Mouse (Mus musculus): ENCODE data around the gene Gba2. TPM values are rescaled to one million over a fixed set of nuclear protein-coding genes. Genes with fewer than 3 reads are reported as not detected.
A peak's percentile ranks its signal among the peaks of the same experiment; 100 is the strongest.

Gba2 gene
- polyA plus RNA-seq, 1 experiment from 2014 or later: 14.4 TPM

DNA sequence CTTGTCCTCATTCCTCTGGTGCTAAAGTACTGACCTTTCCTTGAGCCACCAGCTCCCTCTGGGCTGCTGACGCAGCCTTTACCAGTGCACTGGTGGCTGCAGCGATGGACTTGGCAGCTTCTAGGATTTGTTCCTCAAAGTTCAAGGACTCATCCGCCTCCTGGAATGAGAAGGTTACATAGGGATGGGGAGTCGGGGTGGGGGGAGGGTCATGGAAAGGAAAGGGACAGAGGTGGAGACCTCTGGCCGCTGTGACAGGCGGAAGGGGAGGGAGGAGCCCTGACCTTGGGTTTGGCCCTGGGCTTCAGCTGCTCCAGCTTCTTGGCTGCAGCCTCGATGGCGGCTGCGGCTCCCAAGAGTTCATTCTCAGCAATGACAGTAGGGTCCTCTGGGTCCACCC lies 45.4 kb downstream of the Gba2 start:
- Histone ChIP-seq H3K9me3 (ENCODE audit: low read length) (no peaks in the 10 kb centered on the region), H3K27ac (ENCODE audit: low read length) (no peak overlapping the region), H3K36me3 (ENCODE audit: insufficient read depth, low read length) (peaks cover 58% of the 10 kb centered on the region), H3K4me2 (replicated peaks; ENCODE audit: low read depth, low read length) (no peak overlapping the region), H3K9ac (replicated peaks; ENCODE audit: low read depth) (no peak overlapping the region), H3K4me1 (ENCODE audit: insufficient read depth, low read depth, low read length) (no peaks in the 10 kb centered on the region), H3K27me3 (replicated peaks; ENCODE audit: insufficient read depth, low read length) (no peaks in the 10 kb centered on the region), H3K4me3 (ENCODE audit: low read depth, low read length) (no peak overlapping the region)
- TF ChIP-seq EP300 (IDR thresholded peaks at IDR 0.05) (no peak), CTCF (IDR thresholded peaks at IDR 0.05) (no peak)
- DNase-seq (ENCODE audit: low spot score) (no peak), ATAC-seq (no peak)
- WGBS: 78% methylated on average over 9 of the region's 9 CpGs

DNA sequence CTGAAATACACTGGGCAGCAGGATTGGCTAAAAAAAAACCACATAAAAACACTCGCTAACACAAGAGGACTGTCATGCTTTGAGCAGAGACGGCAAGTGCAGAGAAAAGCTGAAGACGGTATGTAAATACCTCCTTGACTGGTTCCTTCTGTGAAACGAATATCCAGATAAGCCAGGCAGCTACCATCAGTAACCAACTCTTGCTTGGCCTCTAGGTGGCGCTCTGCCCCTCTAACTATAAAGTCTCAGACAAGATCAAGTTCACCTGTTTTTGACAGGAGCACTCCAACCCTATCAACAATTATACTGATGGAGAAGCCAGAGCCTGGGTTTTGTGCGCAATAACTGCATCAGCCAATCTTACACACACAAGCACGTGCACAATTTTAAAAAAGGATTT lies 48.1 kb downstream of the Gba2 start:
- 15% methylated on average over 7 of the region's 7 CpGs for WGBS
- TF ChIP-seq EP300 (IDR thresholded peaks at IDR 0.05) (no peak), CTCF (IDR thresholded peaks at IDR 0.05) (peak; percentile 86)
- no peak overlapping the region for H3K9ac ChIP-seq (replicated peaks; ENCODE audit: low read depth)
- H3K9me3 ChIP-seq (ENCODE audit: low read length): no peaks in the 10 kb centered on the region
- peak; percentile 92 for DNase-seq (ENCODE audit: low spot score)
- ATAC-seq: peak; percentile 70
- no peaks in the 10 kb centered on the region for H3K27me3 ChIP-seq (replicated peaks; ENCODE audit: insufficient read depth, low read length)
- no peak overlapping the region for H3K4me2 ChIP-seq (replicated peaks; ENCODE audit: low read depth, low read length)
- H3K4me3 ChIP-seq (ENCODE audit: low read depth, low read length): no peak overlapping the region
- H3K36me3 ChIP-seq (ENCODE audit: insufficient read depth, low read length): peaks cover 31% of the 10 kb centered on the region
- H3K4me1 ChIP-seq (ENCODE audit: insufficient read depth, low read depth, low read length): no peaks in the 10 kb centered on the region
- no peak overlapping the region for H3K27ac ChIP-seq (ENCODE audit: low read length)

DNA sequence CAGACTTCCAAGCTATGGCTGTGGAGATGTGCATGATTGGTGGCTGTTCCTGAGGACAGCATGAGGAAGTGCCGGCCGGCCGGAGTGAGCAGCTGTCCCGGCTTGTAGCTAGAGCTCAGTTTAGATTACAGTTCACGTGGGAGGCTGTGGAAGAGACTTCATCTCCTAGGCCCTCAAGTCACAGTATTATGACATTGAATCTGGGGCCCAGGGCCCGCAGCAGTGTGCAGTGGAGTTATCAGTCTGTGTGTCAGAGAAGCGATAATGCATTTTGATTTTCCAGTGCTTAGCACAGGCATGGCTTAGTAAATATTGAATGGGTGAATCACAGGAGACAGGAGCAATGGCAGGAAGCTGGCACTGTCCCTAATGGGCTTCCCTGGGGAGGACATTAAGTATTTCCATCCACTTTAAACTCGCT lies 48.6 kb downstream of the Gba2 start:
- ATAC-seq: no peak
- H3K4me1 ChIP-seq (ENCODE audit: insufficient read depth, low read depth, low read length): no peaks in the 10 kb centered on the region
- H3K4me3 ChIP-seq (ENCODE audit: low read depth, low read length): no peak overlapping the region
- H3K9me3 ChIP-seq (ENCODE audit: low read length): no peaks in the 10 kb centered on the region
- WGBS: 56% methylated on average over 8 of the region's 8 CpGs
- H3K4me2 ChIP-seq (replicated peaks; ENCODE audit: low read depth, low read length): no peak overlapping the region
- H3K27ac ChIP-seq (ENCODE audit: low read length): no peak overlapping the region
- H3K36me3 ChIP-seq (ENCODE audit: insufficient read depth, low read length): peaks cover 27% of the 10 kb centered on the region
- no peak overlapping the region for H3K9ac ChIP-seq (replicated peaks; ENCODE audit: low read depth)
- no peak for TF ChIP-seq CTCF (IDR thresholded peaks at IDR 0.05)
- TF ChIP-seq EP300 (IDR thresholded peaks at IDR 0.05): no peak
- no peak for DNase-seq (ENCODE audit: low spot score)
- H3K27me3 ChIP-seq (replicated peaks; ENCODE audit: insufficient read depth, low read length): no peaks in the 10 kb centered on the region

DNA sequence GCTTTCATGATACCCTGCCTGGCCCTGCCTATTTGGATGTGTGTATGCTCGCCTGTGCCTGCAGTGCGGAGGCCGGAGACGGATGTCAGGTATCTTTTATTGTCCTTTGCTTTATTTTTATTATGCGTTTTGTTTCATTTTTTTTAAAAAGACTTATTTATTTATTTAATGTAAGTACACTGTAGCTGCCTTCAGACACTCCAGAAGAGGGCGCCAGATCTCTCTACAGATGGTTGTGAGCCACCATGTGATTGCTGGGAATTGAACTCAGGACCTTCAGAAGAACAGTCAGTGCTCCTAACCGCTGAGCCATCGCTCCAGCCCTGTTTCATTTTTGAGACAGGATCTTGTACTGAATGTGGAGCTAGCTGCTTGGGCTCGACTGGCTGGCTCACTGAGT lies 50.2 kb downstream of the Gba2 start:
- 82% methylated on average over 9 of the region's 9 CpGs for WGBS
- no peak for DNase-seq (ENCODE audit: low spot score)

DNA sequence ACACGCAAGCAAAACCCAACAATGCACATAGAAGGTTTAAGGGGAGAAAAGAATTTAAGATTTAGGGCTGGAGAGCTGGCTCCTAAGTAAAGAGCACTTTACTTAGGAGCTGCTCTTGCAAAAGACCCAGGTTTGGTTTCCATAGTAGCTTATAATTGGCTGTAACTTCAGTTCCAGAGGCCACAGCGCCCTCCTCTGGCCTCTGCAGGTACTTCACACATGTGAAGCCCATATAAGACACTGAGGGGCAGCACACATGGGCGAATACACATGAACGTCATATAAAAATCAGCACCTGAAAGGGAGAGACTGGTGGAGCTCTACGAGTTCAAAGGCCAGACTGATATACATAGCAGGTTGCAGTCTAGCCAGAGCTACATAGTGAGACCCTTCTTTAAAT lies 50.8 kb downstream of the Gba2 start:
- Histone ChIP-seq H3K9ac (replicated peaks; ENCODE audit: low read depth) (no peak overlapping the region), H3K36me3 (ENCODE audit: insufficient read depth, low read length) (peaks cover 12% of the 10 kb centered on the region), H3K4me1 (ENCODE audit: insufficient read depth, low read depth, low read length) (peaks cover 9% of the 10 kb centered on the region; the same call in 1 of the 2 replicates), H3K27me3 (replicated peaks; ENCODE audit: insufficient read depth, low read length) (0 out of 2 replicates have a peak, but pooled peaks cover 8% of the 10 kb centered on the region), H3K9me3 (ENCODE audit: low read length) (no peaks in the 10 kb centered on the region), H3K4me3 (ENCODE audit: low read depth, low read length) (no peak overlapping the region), H3K4me2 (replicated peaks; ENCODE audit: low read depth, low read length) (no peak overlapping the region), H3K27ac (ENCODE audit: low read length) (no peak overlapping the region)
- no peak for ATAC-seq
- no peak for DNase-seq (ENCODE audit: low spot score)
- WGBS: 66% methylated on average over 5 of the region's 5 CpGs
- TF ChIP-seq EP300 (IDR thresholded peaks at IDR 0.05) (no peak), CTCF (IDR thresholded peaks at IDR 0.05) (peak; percentile 60)

More for the DNA sequence above, 50.2 kb downstream of the Gba2 start:
- H3K4me1 ChIP-seq (ENCODE audit: insufficient read depth, low read depth, low read length): peaks cover 6% of the 10 kb centered on the region; the same call in 1 of the 2 replicates
- peak; percentile 49 for TF ChIP-seq CTCF (IDR thresholded peaks at IDR 0.05)
- no peak for TF ChIP-seq EP300 (IDR thresholded peaks at IDR 0.05)
- no peak overlapping the region for H3K27ac ChIP-seq (ENCODE audit: low read length)
- H3K4me3 ChIP-seq (ENCODE audit: low read depth, low read length): no peak overlapping the region
- no peaks in the 10 kb centered on the region for H3K9me3 ChIP-seq (ENCODE audit: low read length)
- 0 out of 2 replicates have a peak, but pooled peaks cover 5% of the 10 kb centered on the region for H3K27me3 ChIP-seq (replicated peaks; ENCODE audit: insufficient read depth, low read length)
- no peak overlapping the region for H3K4me2 ChIP-seq (replicated peaks; ENCODE audit: low read depth, low read length)
- peaks cover 18% of the 10 kb centered on the region for H3K36me3 ChIP-seq (ENCODE audit: insufficient read depth, low read length)
- H3K9ac ChIP-seq (replicated peaks; ENCODE audit: low read depth): no peak overlapping the region
- no peak for ATAC-seq

DNA sequence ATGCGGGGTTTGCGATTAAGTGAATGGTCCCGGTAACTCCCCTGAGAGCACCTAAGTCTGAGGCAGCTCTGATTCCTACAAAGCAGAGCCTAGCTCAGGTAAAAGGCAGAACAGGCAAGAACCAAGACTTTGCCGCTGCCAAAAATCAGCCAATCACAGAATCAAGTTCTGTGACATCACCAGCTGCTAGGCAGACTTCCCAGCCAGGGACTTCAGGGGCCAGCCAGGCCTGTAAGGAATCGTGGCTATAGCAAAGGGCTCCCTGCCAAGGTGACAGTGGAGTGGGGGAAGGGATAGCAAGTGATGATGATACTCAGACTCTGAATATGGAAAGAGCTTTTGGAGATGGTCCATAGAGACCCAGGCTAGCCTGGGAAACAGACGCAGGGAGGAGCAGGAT lies 58.7 kb downstream of the Gba2 start:
- H3K4me1 ChIP-seq (ENCODE audit: insufficient read depth, low read depth, low read length): peaks cover 14% of the 10 kb centered on the region
- no peaks in the 10 kb centered on the region for H3K36me3 ChIP-seq (ENCODE audit: insufficient read depth, low read length)
- no peaks in the 10 kb centered on the region for H3K9me3 ChIP-seq (ENCODE audit: low read length)
- H3K27ac ChIP-seq (ENCODE audit: low read length): no peak overlapping the region
- no peak overlapping the region; the same call in 1 of the 2 replicates for H3K4me2 ChIP-seq (replicated peaks; ENCODE audit: low read depth, low read length)
- H3K4me3 ChIP-seq (ENCODE audit: low read depth, low read length): no peak overlapping the region
- DNase-seq (ENCODE audit: low spot score) (peak; percentile 90), ATAC-seq (peak; percentile 54)
- H3K9ac ChIP-seq (replicated peaks; ENCODE audit: low read depth): no peak overlapping the region
- TF ChIP-seq EP300 (IDR thresholded peaks at IDR 0.05): no peak
- no peak for TF ChIP-seq CTCF (IDR thresholded peaks at IDR 0.05)
- H3K27me3 ChIP-seq (replicated peaks; ENCODE audit: insufficient read depth, low read length): 0 out of 2 replicates have a peak, but pooled peaks cover 12% of the 10 kb centered on the region
- 14% methylated on average over 6 of the region's 6 CpGs for WGBS

DNA sequence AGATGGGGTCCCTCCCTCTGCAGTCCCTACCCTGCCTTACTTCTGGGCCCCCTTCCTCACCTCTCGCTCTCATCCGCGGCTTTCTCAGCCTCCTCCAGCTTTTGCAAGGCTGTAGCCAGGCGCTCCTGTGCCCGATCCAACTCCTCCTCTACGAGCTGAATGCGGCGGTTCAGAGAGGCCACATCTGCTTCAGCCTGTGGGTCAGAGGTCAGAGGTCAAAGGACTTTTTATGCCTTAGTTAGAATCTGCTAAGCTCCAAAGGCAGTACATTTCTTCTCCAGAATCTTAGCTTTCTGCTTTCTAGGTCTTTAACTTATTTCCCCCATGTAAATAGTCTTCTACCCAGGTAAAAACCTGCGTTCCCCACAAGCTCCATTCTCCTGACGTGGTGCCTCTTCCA lies 59.1 kb downstream of the Gba2 start:
- Histone ChIP-seq H3K4me2 (replicated peaks; ENCODE audit: low read depth, low read length) (no peak overlapping the region; the same call in 1 of the 2 replicates), H3K9me3 (ENCODE audit: low read length) (no peaks in the 10 kb centered on the region), H3K36me3 (ENCODE audit: insufficient read depth, low read length) (no peaks in the 10 kb centered on the region), H3K9ac (replicated peaks; ENCODE audit: low read depth) (no peak overlapping the region), H3K4me3 (ENCODE audit: low read depth, low read length) (no peak overlapping the region), H3K27ac (ENCODE audit: low read length) (no peak overlapping the region), H3K27me3 (replicated peaks; ENCODE audit: insufficient read depth, low read length) (0 out of 2 replicates have a peak, but pooled peaks cover 12% of the 10 kb centered on the region), H3K4me1 (ENCODE audit: insufficient read depth, low read depth, low read length) (peaks cover 14% of the 10 kb centered on the region)
- TF ChIP-seq CTCF (IDR thresholded peaks at IDR 0.05) (no peak), EP300 (IDR thresholded peaks at IDR 0.05) (no peak)
- ATAC-seq (no peak), DNase-seq (ENCODE audit: low spot score) (no peak)
- 29% methylated on average over 10 of the region's 10 CpGs for WGBS

Other genes with a start within 250 kb of the Gba2 start
- 22.2 and 23.4 TPM in 2 replicates for gene Rusc2, start 196.9 kb downstream of the Gba2 start, polyA plus RNA-seq (2015; fragmentation: Nextera tagmentation; extraction: Ambion mirVana)
- 4.6 and 6.8 TPM in 2 replicates for gene Fam166b, start 149.7 kb downstream of the Gba2 start, polyA plus RNA-seq (2015; fragmentation: Nextera tagmentation; extraction: Ambion mirVana)
- gene Tesk1, start 136.9 kb downstream of the Gba2 start, polyA plus RNA-seq (2015; fragmentation: Nextera tagmentation; extraction: Ambion mirVana): 7.3 and 8.0 TPM in 2 replicates
- 2.7 and 3.1 TPM in 2 replicates for gene Cd72, start 124.2 kb downstream of the Gba2 start, polyA plus RNA-seq (2015; fragmentation: Nextera tagmentation; extraction: Ambion mirVana)
- not detected in 2 replicates for gene Sit1, start 95.1 kb downstream of the Gba2 start, polyA plus RNA-seq (2015; fragmentation: Nextera tagmentation; extraction: Ambion mirVana)
- 81.0 and 82.7 TPM in 2 replicates for gene Ccdc107, start 86.0 kb downstream of the Gba2 start, polyA plus RNA-seq (2015; fragmentation: Nextera tagmentation; extraction: Ambion mirVana)
- gene Arhgef39, start 79.2 kb downstream of the Gba2 start, polyA plus RNA-seq (2015; fragmentation: Nextera tagmentation; extraction: Ambion mirVana): 2.4 and 3.5 TPM in 2 replicates
- 2.1 and 2.6 TPM in 2 replicates for gene Car9, start 71.9 kb downstream of the Gba2 start, polyA plus RNA-seq (2015; fragmentation: Nextera tagmentation; extraction: Ambion mirVana)
- gene Tpm2, start 55.1 kb downstream of the Gba2 start, polyA plus RNA-seq (2015; fragmentation: Nextera tagmentation; extraction: Ambion mirVana): 84.8 and 89.0 TPM in 2 replicates
- gene Creb3, start 16.5 kb downstream of the Gba2 start, polyA plus RNA-seq (2015; fragmentation: Nextera tagmentation; extraction: Ambion mirVana): 115 and 126 TPM in 2 replicates
- gene Tln1, start 16.2 kb downstream of the Gba2 start, polyA plus RNA-seq (2015; fragmentation: Nextera tagmentation; extraction: Ambion mirVana): 75.6 and 104 TPM in 2 replicates
- 13.7 and 15.7 TPM in 2 replicates for gene Rgp1, start 158 bp downstream of the Gba2 start, polyA plus RNA-seq (2015; fragmentation: Nextera tagmentation; extraction: Ambion mirVana)
- gene Msmp, start 5.6 kb upstream of the Gba2 start, polyA plus RNA-seq (2015; fragmentation: Nextera tagmentation; extraction: Ambion mirVana): 0.87 TPM in 1 of 2 replicates, not detected in the other
- gene Npr2, start 53.1 kb upstream of the Gba2 start, polyA plus RNA-seq (2015; fragmentation: Nextera tagmentation; extraction: Ambion mirVana): 11.9 and 12.8 TPM in 2 replicates
- 10.4 and 10.8 TPM in 2 replicates for gene Spag8, start 74.7 kb upstream of the Gba2 start, polyA plus RNA-seq (2015; fragmentation: Nextera tagmentation; extraction: Ambion mirVana)
- 128 and 132 TPM in 2 replicates for gene Hint2, start 77.6 kb upstream of the Gba2 start, polyA plus RNA-seq (2015; fragmentation: Nextera tagmentation; extraction: Ambion mirVana)
- gene Tmem8b, start 90.1 kb upstream of the Gba2 start, polyA plus RNA-seq (2015; fragmentation: Nextera tagmentation; extraction: Ambion mirVana): 2.5 and 3.1 TPM in 2 replicates
- gene Fam221b, start 90.3 kb upstream of the Gba2 start, polyA plus RNA-seq (2015; fragmentation: Nextera tagmentation; extraction: Ambion mirVana): 2.5 TPM in 2 replicates
- gene Olfr70, start 121.9 kb upstream of the Gba2 start, polyA plus RNA-seq (2015; fragmentation: Nextera tagmentation; extraction: Ambion mirVana): not detected in 2 replicates
- gene Olfr71, start 131.4 kb upstream of the Gba2 start, polyA plus RNA-seq (2015; fragmentation: Nextera tagmentation; extraction: Ambion mirVana): 0.17 TPM in 1 of 2 replicates, not detected in the other
- gene Hrct1, start 148.3 kb upstream of the Gba2 start, polyA plus RNA-seq (2015; fragmentation: Nextera tagmentation; extraction: Ambion mirVana): 11.8 and 19.3 TPM in 2 replicates
- 5.7 and 8.1 TPM in 2 replicates for gene Spaar, start 151.2 kb upstream of the Gba2 start, polyA plus RNA-seq (2015; fragmentation: Nextera tagmentation; extraction: Ambion mirVana)
- gene Olfr159, start 192.1 kb upstream of the Gba2 start, polyA plus RNA-seq (2015; fragmentation: Nextera tagmentation; extraction: Ambion mirVana): not detected in 2 replicates
- not detected in 2 replicates for gene Olfr156, start 245.0 kb upstream of the Gba2 start, polyA plus RNA-seq (2015; fragmentation: Nextera tagmentation; extraction: Ambion mirVana)

Data from lung, postnatal 0 days (tissue).